Mouse (Mus musculus): ENCODE data around the gene Trim28.

DNA sequence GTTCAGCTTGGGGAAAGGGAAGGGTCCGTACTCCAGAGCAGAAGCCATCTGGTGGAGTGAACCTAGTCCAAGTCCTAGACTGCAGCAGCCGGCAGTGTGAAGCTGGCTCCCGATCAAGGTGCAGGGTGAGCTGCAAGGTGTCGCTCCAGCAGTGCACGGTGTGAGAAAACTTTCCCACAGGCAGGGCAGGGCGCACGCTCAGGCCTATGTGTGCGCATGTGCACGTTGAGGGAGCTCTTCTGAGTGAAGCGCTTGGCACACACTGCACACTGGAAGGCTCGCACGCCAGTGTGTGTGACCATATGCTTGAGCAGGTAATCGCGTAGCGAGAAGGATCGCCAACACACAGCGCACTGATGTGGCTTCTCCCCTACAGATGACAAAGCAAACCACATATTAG lies 7.1 kb downstream of the Trim28 start:
- TF ChIP-seq CTCF (IDR thresholded peaks at IDR 0.05; ENCODE audit: low read depth, low read length) (no peak), POLR2A (IDR thresholded peaks at IDR 0.05; ENCODE audit: extremely low read depth, insufficient read depth, low read length) (no peak)

All from liver, adult 2 months (tissue).